Mouse (Mus musculus): Measurements from ENCODE around the gene Cited1. TPM values are rescaled to one million over a fixed set of nuclear protein-coding genes. Genes with fewer than 3 reads are reported as not detected.

Cited1 gene
- 2.9 TPM for polyA plus RNA-seq (2014; fragmentation: Illumina TruSeq; extraction: RNeasy Lipid Tissue Mini Kit (QIAGEN cat#74804); ENCODE audit: low read depth, low replicate concordance)

DNA sequence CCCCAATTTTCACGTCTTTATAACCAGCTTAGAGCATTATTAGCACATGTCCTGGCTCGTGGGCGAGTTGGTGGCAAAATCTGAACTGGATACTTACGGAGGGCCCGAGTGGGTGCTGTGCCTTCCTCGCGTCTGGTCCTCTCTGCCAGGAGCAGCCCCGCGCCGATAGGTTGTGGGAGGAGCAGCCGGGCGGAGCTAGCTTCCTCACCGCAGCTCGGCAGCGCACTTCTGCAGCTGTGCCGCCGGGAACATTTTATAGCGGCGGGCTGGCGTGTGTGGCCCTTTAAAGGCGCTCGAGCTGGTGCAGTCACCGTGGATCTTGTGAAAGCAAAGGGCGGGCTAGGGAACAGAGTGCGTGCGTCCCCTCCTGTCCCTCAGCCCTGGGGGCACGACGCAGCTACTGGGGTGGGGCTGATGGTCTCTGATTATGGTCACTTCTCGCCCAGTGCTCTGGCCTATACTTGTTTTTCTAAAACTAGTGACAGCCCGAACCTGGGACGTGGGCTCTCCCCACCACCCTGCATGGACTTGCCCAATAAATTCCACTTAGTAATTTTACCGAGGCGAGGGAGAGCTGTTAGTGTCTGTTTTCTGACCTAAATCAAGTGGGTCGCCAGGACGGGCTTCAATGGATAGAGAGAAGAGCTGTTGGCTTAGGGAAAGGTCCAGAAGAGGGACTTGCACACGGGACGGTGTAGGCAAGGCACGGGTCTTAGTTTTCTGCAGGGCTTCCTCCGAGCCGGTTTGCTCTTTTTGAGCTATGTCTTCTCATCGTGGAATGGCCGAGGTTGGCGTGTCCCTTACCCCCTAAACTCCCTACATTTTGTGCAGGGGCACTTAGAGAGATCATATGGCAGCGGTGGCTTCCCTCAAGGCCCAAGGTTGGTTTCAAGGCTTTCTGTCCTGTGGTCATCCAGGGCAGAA lies at the start of gene Cited1:
TSS of gene Cited1 (minus strand) at position 245 of the 924 bp plus-strand sequence.

Other genes with a start within 250 kb of the Cited1 start
- gene Rtl5, start 180.9 kb downstream of the Cited1 start, polyA plus RNA-seq (2014; fragmentation: Illumina TruSeq; extraction: RNeasy Lipid Tissue Mini Kit (QIAGEN cat#74804); ENCODE audit: low read depth, low replicate concordance) = 4.0 TPM
- gene Pin4, start 132.7 kb downstream of the Cited1 start, polyA plus RNA-seq (2014; fragmentation: Illumina TruSeq; extraction: RNeasy Lipid Tissue Mini Kit (QIAGEN cat#74804); ENCODE audit: low read depth, low replicate concordance) = 57.3 TPM
- 0.16 TPM for gene Ercc6l, start 95.1 kb downstream of the Cited1 start, polyA plus RNA-seq (2014; fragmentation: Illumina TruSeq; extraction: RNeasy Lipid Tissue Mini Kit (QIAGEN cat#74804); ENCODE audit: low read depth, low replicate concordance)
- gene Rps4x, start 62.8 kb downstream of the Cited1 start, polyA plus RNA-seq (2014; fragmentation: Illumina TruSeq; extraction: RNeasy Lipid Tissue Mini Kit (QIAGEN cat#74804); ENCODE audit: low read depth, low replicate concordance) = 828 TPM